Mouse (Mus musculus) liver, embryonic 11.5 days (tissue): ENCODE data around the gene Flcn. TPM values are rescaled to one million over a fixed set of nuclear protein-coding genes. Genes with fewer than 3 reads are reported as not detected.

ENCODE experiments used
- ATAC-seq: fragments of 200-750 bp; cut with Nextera tagmentation; replicated peaks from 2 replicates; pipeline ENCODE4 v1.8.0; 2017; ENCODE audit warnings: moderate number of reproducible peaks, mild to moderate bottlenecking, moderate TSS enrichment, moderate library complexity; ENCODE audit not compliant: low FRiP score
- DNase-seq: peaks from one replicate; pipeline ENCODE4 v3.0.0-alpha.2; 2017; ENCODE audit warnings: low spot score
- H3K27ac ChIP-seq: fragments of 300-500 bp; sonication (generic); 2 replicates; pipeline ENCODE4 v1.5.1; 2014; ENCODE audit warnings: mild to moderate bottlenecking, low read depth, low read length, control low read depth
- H3K27me3 ChIP-seq: fragments of 300-500 bp; sonication (generic); replicated peaks from 2 replicates; pipeline ENCODE4 v1.6.1; 2014; ENCODE audit warnings: low read length, mixed read lengths; ENCODE audit not compliant: control insufficient read depth, insufficient read depth
- H3K36me3 ChIP-seq: fragments of 300-500 bp; sonication (generic); 2 replicates; pipeline ENCODE4 v1.6.1; 2014; ENCODE audit warnings: mild to moderate bottlenecking, low read length, moderate library complexity, mixed read lengths; ENCODE audit not compliant: control insufficient read depth, insufficient read depth
- H3K4me1 ChIP-seq: fragments of 300-500 bp; sonication (generic); replicated peaks from 2 replicates; pipeline ENCODE4 v1.6.1; 2014; ENCODE audit warnings: low read length, mixed read lengths; ENCODE audit not compliant: control insufficient read depth, insufficient read depth
- H3K4me2 ChIP-seq: fragments of 300-500 bp; sonication (generic); 2 replicates; pipeline ENCODE4 v1.6.1; 2014; ENCODE audit warnings: mild to moderate bottlenecking, control low read depth, moderate library complexity
- H3K4me3 ChIP-seq: fragments of 300-500 bp; sonication (generic); 2 replicates; pipeline ENCODE4 v1.5.1; 2014; ENCODE audit warnings: low read depth, low read length, control low read depth
- H3K9ac ChIP-seq: fragments of 300-500 bp; sonication (generic); 2 replicates; pipeline ENCODE4 v1.6.1; 2014; ENCODE audit warnings: low read depth, low read length, control low read depth
- H3K9me3 ChIP-seq: fragments of 300-500 bp; sonication (generic); 2 replicates; pipeline ENCODE4 v1.6.1; 2016; ENCODE audit warnings: low read length, inconsistent platforms, mixed read lengths; ENCODE audit not compliant: control insufficient read depth
- WGBS: fragments of 180-500 bp; shearing (Covaris S2); extraction: QIAGEN DNeasy Blood & Tissue Kit; methylation state at CpG from one replicate; pipeline ENCODE4 v1.1.7; 2014; 5-methylcytosine and 5-hydroxymethylcytosine counted together
- polyA plus RNA-seq: library from polyadenylated mRNA; unstranded; fragments of >200 nt; fragmentation: Nextera tagmentation; extraction: Ambion mirVana; gene quantifications from 2 replicates; pipeline ENCODE4 v1.2.1, GENCODE M21; 2014

Flcn gene
- polyA plus RNA-seq, 1 experiment from 2014 or later, result 33.1 TPM

DNA sequence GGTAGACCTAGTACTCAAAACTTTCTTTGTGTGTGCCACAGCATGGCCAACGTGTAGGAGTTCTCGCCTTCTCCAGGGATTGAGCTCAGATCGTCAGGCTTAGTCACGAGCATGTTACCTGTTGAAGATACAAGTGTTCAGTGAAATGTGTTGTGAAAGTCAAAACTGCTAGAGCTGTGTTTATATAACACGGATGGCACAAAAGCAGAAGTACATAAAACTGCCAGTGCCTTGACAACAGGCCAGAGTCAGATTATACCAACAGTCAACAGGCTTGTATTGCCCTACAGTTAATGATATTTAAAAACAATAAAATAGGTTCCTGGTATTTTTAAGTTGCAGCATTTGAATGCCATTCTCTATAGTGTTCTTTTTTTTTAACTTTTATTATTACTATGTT is 64.0 kb downstream of the Flcn start:
- DNase-seq (no peak), ATAC-seq (no peak)
- H3K9ac ChIP-seq, result no peak overlapping the region
- no peaks in the 10 kb centered on the region for H3K9me3 ChIP-seq
- no peaks in the 10 kb centered on the region for H3K4me1 ChIP-seq
- no peak overlapping the region for H3K4me2 ChIP-seq
- no peaks in the 10 kb centered on the region for H3K27me3 ChIP-seq
- H3K4me3 ChIP-seq, result no peak overlapping the region
- WGBS, result 85% methylated on average over 5 of the region's 5 CpGs
- H3K36me3 ChIP-seq, result peaks cover 16% of the 10 kb centered on the region
- H3K27ac ChIP-seq, result no peak overlapping the region

DNA sequence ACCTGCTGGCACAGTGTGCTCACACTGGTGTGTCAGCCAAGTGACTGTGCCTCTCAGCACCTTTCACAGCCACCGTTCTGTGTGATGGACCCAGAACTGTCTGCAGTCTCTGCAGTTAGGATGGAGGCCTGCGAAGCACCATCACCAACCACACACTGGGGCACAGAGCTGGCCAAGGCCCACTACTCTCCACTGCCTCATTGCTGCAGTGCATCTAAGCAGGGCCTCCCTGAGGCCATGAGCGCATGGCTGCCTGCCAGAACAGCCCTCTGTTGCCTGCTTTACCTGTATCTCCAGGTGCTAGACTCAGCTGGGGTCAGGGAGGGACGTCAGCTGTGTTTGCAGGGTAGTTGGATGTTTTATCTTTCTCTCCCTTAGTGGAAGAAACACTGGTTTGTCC is 65.4 kb downstream of the Flcn start:
- Histone ChIP-seq H3K4me2 (no peak overlapping the region), H3K4me1 (no peaks in the 10 kb centered on the region), H3K27ac (no peak overlapping the region), H3K9me3 (no peaks in the 10 kb centered on the region), H3K27me3 (no peaks in the 10 kb centered on the region), H3K36me3 (peaks cover 18% of the 10 kb centered on the region), H3K4me3 (no peak overlapping the region), H3K9ac (no peak overlapping the region)
- ATAC-seq, result no peak
- DNase-seq, result no peak
- 90% methylated on average over 4 of the region's 4 CpGs for WGBS

DNA sequence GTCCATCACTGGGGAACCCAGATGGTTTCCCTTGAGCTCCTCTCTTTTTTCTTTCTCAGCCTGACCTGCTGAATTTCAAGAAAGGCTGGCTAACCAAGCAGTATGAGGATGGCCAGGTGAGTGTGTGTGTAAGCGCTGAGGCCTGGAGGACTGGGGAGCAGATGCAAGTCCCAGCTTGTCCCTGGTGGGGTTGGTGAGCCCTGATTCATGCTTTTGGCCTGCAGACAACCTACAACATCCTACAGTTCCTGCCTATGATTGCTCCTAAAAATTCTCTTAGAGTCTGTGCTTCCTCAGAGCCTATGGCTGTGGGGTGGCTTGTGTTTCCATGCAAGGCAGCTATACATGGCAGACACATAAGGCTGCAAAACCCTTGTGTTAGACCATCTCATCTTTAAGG is 66.1 kb downstream of the Flcn start:
- H3K36me3 ChIP-seq, result peaks cover 18% of the 10 kb centered on the region
- no peaks in the 10 kb centered on the region for H3K4me1 ChIP-seq
- no peak overlapping the region for H3K4me3 ChIP-seq
- no peaks in the 10 kb centered on the region for H3K27me3 ChIP-seq
- ATAC-seq (no peak), DNase-seq (no peak)
- H3K27ac ChIP-seq, result no peak overlapping the region
- no peaks in the 10 kb centered on the region for H3K9me3 ChIP-seq
- WGBS, result 93% methylated on average over 1 of the region's 1 CpGs
- no peak overlapping the region for H3K9ac ChIP-seq
- H3K4me2 ChIP-seq, result no peak overlapping the region

DNA sequence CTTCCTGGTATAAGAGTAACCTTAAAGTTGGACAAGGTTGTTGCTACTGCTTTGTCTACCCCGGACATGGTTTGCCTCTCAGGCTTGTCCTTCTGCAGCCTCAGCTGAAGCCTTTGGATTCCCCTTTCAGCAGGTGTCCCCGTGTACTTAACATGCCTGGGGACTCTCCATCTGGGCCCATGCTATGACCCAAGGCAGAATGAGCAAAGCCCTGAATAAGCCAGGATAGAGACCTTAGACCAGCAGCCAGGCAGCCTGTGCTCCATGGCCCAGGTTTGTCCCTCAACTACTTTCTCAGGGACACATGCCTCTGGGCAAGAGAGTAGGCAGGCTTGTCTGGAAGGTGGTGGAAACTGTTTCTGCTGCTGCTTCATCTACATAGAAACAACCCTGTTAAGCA is 66.5 kb downstream of the Flcn start:
- no peaks in the 10 kb centered on the region for H3K27me3 ChIP-seq
- 93% methylated on average over 2 of the region's 2 CpGs for WGBS
- ATAC-seq (no peak), DNase-seq (no peak)
- no peak overlapping the region for H3K9ac ChIP-seq
- no peaks in the 10 kb centered on the region for H3K4me1 ChIP-seq
- H3K4me3 ChIP-seq, result no peak overlapping the region
- H3K36me3 ChIP-seq, result peaks cover 18% of the 10 kb centered on the region
- no peaks in the 10 kb centered on the region for H3K9me3 ChIP-seq
- no peak overlapping the region for H3K27ac ChIP-seq
- no peak overlapping the region for H3K4me2 ChIP-seq

DNA sequence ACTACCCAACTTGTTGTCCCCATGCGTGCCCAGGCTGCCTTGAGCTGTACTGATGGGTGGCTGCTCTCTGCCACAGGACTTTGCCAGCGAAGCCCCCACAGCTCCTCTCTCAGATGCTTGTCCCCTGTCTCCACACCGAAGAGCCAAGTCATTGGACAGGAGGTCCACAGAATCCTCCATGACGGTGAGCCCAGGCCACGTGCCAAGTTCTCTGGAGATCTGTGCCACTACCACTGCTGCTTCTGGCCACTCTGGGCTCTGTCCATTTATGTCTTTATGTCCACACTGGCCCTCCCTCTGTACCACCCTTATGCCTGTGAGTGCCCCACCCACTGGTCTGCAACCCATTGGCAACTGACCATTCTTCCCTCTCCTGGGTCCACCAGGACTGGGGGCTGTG is 67.9 kb downstream of the Flcn start:
- DNase-seq (no peak), ATAC-seq (no peak)
- H3K36me3 ChIP-seq, result peaks cover 27% of the 10 kb centered on the region
- H3K9ac ChIP-seq, result no peak overlapping the region
- 95% methylated on average over 5 of the region's 5 CpGs for WGBS
- no peak overlapping the region for H3K27ac ChIP-seq
- H3K4me3 ChIP-seq, result no peak overlapping the region
- no peaks in the 10 kb centered on the region for H3K4me1 ChIP-seq
- no peak overlapping the region for H3K4me2 ChIP-seq
- H3K27me3 ChIP-seq, result no peaks in the 10 kb centered on the region
- H3K9me3 ChIP-seq, result no peaks in the 10 kb centered on the region

Other genes with a start within 250 kb of the Flcn start
- not detected in 2 replicates for gene Olfr222, start 233.8 kb downstream of the Flcn start, polyA plus RNA-seq
- not detected in 2 replicates for gene Olfr223, start 216.7 kb downstream of the Flcn start, polyA plus RNA-seq
- gene Mprip, start 148.7 kb downstream of the Flcn start, polyA plus RNA-seq, result 44.9 and 46.7 TPM in 2 replicates
- 1.5 and 1.8 TPM in 2 replicates for gene Pld6, start 22.4 kb downstream of the Flcn start, polyA plus RNA-seq
- gene Nt5m, start 29.4 kb upstream of the Flcn start, polyA plus RNA-seq, result 26.1 and 26.2 TPM in 2 replicates
- gene Cops3, start 29.8 kb upstream of the Flcn start, polyA plus RNA-seq, result 211 and 226 TPM in 2 replicates
- gene Med9, start 138.2 kb upstream of the Flcn start, polyA plus RNA-seq, result 42.9 and 44.6 TPM in 2 replicates
- gene Rasd1, start 154.9 kb upstream of the Flcn start, polyA plus RNA-seq, result 1.6 and 2.0 TPM in 2 replicates
- 9.4 and 12.6 TPM in 2 replicates for gene Pemt, start 236.5 kb upstream of the Flcn start, polyA plus RNA-seq